Mouse (Mus musculus) c-Kit-positive CD71-negative TER-119-negative erythroid progenitor cells, embryonic 14.5 days (primary cell): ENCODE data around the gene Vmn2r20.
"Not testable (repeated sequence)": the region's sequence is repeated elsewhere in the genome, so short reads cannot be mapped to it uniquely, and the experiment has no call there.

Experiments
- DNase-seq: peaks from one replicate; pipeline ENCODE4 v3.0.0-alpha.2; 2013; ENCODE audit warnings: low read depth

The Vmn2r20 gene

DNA sequence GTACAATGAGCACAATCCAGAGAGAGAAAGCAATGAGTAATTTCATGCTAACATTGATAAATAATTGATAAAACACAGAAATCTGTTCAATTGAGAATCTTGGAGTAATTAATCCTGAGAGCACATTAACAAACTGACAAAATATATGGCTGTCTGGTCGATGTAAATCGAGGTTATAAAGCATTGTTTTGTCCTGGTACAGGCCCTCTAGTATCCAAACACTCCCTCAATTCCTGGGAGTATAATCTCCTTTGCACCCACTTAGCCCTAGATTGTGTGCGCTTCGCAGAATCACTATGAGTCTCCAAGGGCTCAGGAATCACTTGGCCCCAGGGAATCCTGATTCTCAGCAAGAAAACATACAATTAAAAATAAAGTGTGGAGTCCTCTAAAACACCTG, at the start of gene Vmn2r20:
Vmn2r20 (minus strand) TSS at position 101 of the 400 bp plus-strand sequence.
- DNase-seq: not testable (repeated sequence)

DNA sequence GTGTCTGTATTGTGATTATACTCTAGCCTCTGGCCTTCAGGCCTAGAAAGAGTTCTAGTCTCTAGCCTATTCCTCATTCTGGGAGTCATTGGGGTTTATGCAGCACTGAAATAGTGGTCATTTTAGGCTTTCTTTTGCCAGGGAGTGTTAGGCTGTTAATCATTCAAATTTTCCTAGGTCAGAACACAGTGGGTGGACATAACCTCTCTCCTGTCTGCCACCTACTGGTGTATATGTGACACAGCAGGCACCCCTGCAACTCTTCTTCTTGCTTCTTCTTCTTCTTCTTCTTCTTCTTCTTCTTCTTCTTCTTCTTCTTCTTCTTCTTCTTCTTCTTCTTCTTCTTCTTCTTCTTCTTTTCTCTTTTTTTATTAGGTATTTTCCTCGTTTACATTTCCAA, 6.5 kb upstream of the Vmn2r20 start:
- DNase-seq: not testable (repeated sequence)

DNA sequence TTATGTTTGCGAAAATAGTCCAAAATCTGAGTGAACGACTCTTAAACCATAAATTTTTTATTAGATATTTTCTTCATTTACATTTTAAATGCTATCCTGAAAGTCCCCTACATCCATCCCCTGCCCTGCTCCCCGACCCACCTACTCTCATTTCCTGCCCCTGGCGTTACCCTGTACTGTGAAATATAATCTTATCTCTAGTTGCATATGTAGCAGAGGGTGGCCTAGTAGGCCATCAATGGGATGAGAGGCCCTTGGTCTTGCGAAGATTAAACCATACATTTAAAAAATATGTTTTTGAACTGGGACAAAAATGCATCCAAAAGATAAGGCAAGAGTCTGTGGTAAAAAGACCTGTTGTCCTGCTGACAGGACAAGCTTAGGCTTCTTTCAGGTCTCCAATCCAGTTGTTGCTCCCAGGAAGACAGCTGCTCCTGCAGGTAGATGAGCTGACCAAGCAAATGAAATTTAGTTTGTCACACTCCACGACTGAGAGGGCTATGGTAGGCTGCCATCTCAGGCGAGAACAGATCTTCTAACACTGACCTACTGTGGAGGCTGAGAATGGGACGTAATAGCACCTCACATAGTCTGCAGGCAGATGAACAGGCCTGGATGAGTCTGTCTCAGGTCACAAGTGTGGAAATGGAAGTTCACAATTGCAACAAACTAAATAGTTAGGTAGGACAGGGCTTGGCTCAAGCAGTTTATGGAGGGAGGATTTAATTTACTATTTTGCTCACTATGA, 10.8 kb downstream of the Vmn2r20 start:
- not testable (repeated sequence) for DNase-seq

DNA sequence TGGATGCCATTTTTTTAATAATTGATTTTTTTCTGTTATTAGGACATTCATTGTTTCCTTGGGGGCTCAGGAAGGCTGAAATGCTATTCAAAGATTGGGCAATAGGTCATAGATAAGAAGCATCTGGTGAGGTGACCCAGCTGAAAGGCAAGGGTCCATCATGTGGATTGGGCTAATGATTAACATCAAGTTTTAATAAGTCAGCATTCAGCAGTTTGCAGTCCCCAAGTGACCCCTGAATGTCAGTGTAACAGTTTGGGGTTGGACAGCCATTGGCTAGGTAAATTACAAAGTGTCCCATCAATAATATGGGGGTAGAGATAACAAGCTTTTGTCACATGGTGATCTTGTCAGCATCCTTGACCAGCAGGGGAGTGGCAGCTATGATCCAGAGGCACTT, 29.1 kb downstream of the Vmn2r20 start:
- not testable (repeated sequence) for DNase-seq

DNA sequence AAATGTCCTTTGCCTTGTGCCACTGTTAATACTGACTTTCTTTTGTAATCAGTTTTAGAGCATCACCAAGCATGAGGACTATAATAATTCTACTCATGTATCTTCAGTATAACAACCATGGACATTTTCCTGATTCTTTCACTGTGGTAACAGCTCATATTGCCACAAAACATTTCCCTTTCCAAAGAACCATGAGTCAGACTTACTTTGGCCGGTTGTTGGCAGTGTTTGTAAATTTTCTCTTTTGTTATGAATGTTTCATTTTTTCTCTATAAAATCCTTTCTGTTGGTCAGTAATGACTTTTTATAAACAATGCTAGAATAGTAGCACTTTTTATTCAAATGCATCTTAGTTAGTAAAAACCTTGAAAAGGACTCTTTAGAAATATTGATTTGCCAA, 71.8 kb downstream of the Vmn2r20 start:
- DNase-seq: no peak

DNA sequence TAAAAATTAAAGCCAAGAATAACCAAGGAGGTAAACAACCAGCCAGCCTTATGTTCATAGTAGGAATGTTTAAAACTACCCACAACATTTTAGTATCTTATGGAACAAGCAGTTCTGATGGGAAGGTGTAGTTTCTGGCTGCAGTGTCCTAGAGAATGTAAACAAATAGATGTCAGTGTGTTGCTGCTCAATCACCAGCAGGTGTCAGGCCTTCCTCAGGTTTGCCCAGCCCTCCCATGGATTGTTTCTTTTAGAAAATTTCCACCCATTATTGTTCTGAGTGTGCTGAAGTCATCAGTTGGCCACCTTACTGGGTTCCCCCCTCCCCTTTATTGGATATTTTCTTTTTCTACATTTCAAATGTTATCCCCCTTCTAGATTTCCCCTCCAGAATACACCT, 77.8 kb downstream of the Vmn2r20 start:
- DNase-seq: peak; percentile 4

DNA sequence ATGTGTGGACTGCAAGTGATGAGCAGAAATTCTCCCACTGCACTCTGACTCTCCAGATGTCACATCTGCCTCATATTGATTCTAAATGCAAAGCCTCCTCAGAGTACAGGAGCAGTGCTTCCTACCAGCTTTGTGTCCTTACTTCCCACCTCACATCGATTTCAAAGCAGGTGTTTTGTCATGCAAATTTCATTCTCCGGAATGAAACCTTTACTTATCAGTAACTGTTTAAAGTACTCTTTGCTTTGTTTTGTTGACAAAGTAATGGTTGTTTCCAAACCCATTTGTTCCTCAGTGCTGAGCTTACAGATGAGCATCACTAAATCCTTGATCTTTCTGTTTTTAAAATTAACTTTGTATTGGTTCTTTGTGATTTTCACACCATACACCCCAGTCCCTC, 85.4 kb downstream of the Vmn2r20 start:
- no peak for DNase-seq
